Mouse (Mus musculus) forebrain, embryonic 16.5 days (tissue): ENCODE results near the gene Nanos3. TPM values are rescaled to one million over a fixed set of nuclear protein-coding genes. Genes with fewer than 3 reads are reported as not detected.
A peak's percentile ranks its signal among the peaks of the same experiment; 100 is the strongest.

Source experiments
- ATAC-seq: fragments of 200-750 bp; cut with Nextera tagmentation; 2 replicates; pipeline ENCODE4 v1.8.0; 2017; ENCODE audit warnings: mild to moderate bottlenecking, moderate library complexity
- H3K27ac ChIP-seq: fragments of 300-500 bp; sonication (generic); 2 replicates; pipeline ENCODE4 v1.5.1; 2014; ENCODE audit warnings: low read length, control low read depth
- H3K27me3 ChIP-seq: fragments of 300-500 bp; sonication (generic); replicated peaks from 2 replicates; pipeline ENCODE4 v1.6.1; 2014; ENCODE audit warnings: low read length; ENCODE audit not compliant: control insufficient read depth, insufficient read depth
- H3K36me3 ChIP-seq: fragments of 300-500 bp; sonication (generic); 2 replicates; pipeline ENCODE4 v1.6.1; 2014; ENCODE audit not compliant: control insufficient read depth, insufficient read depth
- H3K4me1 ChIP-seq: fragments of 300-500 bp; sonication (generic); replicated peaks from 2 replicates; pipeline ENCODE4 v1.6.1; 2014; ENCODE audit warnings: low read length; ENCODE audit not compliant: control insufficient read depth, insufficient read depth
- H3K4me2 ChIP-seq: fragments of 300-500 bp; sonication (generic); 2 replicates; pipeline ENCODE4 v1.6.1; 2014; ENCODE audit warnings: mild to moderate bottlenecking, low read length, control low read depth
- H3K4me3 ChIP-seq: fragments of 300-500 bp; sonication (generic); replicated peaks from 2 replicates; pipeline ENCODE4 v1.5.1; 2014; ENCODE audit warnings: mild to moderate bottlenecking, low read length, control low read depth
- H3K9ac ChIP-seq: fragments of 300-500 bp; sonication (generic); replicated peaks from 2 replicates; pipeline ENCODE4 v1.6.1; 2014; ENCODE audit warnings: low read depth, low read length, control low read depth
- H3K9me3 ChIP-seq: fragments of 300-500 bp; sonication (generic); 2 replicates; pipeline ENCODE4 v1.6.1; 2016; ENCODE audit warnings: low read length; ENCODE audit not compliant: control insufficient read depth
- WGBS: fragments of 180-500 bp; shearing (Covaris S2); extraction: QIAGEN DNeasy Blood & Tissue Kit; methylation state at CpG from one replicate; pipeline ENCODE4 v1.1.7; 2014; 5-methylcytosine and 5-hydroxymethylcytosine counted together
- polyA plus RNA-seq: library from polyadenylated mRNA; unstranded; fragments of >200 nt; fragmentation: Nextera tagmentation; extraction: Ambion mirVana; gene quantifications from 2 replicates; pipeline ENCODE4 v1.2.1, GENCODE M21; 2015

Gene Nanos3
- polyA plus RNA-seq, 1 experiment from 2014 or later = 4.7 TPM

DNA sequence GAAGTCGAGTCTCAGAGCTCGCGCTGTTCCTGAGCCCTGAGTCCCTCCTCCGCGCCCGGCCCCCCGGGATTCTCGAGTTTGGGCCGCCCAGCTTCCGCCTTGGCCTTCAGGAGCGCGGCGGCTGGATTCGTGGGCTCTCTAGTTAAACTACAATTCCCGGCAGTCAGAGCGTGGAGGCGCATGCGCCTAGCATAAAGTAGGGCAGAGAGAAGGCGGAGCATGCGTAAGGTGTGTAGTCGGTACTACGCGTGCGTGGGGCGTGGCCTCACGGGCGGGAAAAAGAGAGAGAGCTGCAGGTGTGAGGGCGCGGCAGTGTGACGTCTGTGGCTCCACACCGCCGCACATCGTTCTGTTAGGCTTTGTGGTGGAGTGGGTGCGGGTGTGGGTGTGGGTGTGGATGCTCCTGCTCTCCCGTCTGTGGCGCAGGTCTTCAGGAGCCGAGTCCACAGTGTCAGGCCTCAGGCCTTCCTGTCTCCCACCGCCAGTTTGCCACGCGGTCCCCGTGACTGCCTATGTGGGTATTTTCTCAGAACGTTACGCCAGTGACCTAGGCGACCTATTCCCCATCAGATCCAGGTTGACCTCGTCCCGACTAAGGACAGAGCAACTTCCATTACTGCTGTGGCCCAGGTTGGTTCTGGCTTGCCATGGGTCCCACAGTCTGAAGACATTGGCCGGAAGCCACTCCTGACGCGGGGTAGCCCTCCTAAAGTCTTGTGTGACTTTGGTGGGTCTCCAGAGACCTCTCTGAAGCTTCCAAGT lies 37.1 kb downstream of the Nanos3 start, which contains the start of the genes Cc2d1a and 4930432K21Rik:
TSS of gene Cc2d1a (minus strand) at position 168 of the 762 bp plus-strand sequence.
TSS of gene 4930432K21Rik (plus strand) at position 257 of the 762 bp plus-strand sequence.
- Histone ChIP-seq H3K27ac (no peak within 1 kb of the TSS), H3K4me3 (peak within 1 kb of the TSS; percentile 81), H3K9ac (peak within 1 kb of the TSS; percentile 91), H3K9me3 (no peaks in the 10 kb centered on the region), H3K4me2 (peak within 1 kb of the TSS; percentile 88), H3K27me3 (no peaks in the 10 kb centered on the region), H3K36me3 (peaks cover 12% of the 10 kb centered on the region), H3K4me1 (peaks cover 22% of the 10 kb centered on the region)
- 15% methylated on average over 49 of the region's 49 CpGs for WGBS
- ATAC-seq = peak; percentile 97

DNA sequence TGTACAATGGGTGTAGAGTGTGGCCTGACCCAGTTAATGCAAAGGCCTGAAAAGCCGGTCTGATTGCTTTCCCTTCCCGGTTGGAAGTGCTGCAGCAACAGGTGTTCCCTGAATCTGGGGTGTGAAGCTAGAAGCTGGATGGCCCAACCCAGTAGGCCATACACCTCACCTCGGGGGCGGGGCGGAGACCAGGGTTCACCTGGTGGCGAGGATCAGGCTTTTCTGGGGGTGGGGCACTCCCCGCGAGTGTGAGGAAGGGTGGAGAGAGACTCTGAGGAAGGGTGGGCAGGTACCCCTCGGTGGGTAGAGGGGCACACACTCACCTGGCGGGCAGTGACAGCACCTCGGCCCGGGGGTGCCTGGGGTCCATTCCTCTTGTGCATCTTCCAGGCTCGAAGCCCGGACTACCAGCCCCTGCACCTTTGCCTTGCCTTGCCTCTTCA lies 37.7 kb downstream of the Nanos3 start:
- H3K9me3 ChIP-seq = no peaks in the 10 kb centered on the region
- H3K36me3 ChIP-seq = peaks cover 17% of the 10 kb centered on the region
- H3K9ac ChIP-seq = peak overlapping the region; percentile 91
- WGBS = 11% methylated on average over 14 of the region's 14 CpGs
- peak overlapping the region; percentile 81 for H3K4me3 ChIP-seq
- no peaks in the 10 kb centered on the region for H3K27me3 ChIP-seq
- ATAC-seq = no peak; the same call in 1 of the 2 replicates
- H3K4me2 ChIP-seq = peak overlapping the region; percentile 88
- H3K4me1 ChIP-seq = peaks cover 22% of the 10 kb centered on the region
- no peak overlapping the region for H3K27ac ChIP-seq

DNA sequence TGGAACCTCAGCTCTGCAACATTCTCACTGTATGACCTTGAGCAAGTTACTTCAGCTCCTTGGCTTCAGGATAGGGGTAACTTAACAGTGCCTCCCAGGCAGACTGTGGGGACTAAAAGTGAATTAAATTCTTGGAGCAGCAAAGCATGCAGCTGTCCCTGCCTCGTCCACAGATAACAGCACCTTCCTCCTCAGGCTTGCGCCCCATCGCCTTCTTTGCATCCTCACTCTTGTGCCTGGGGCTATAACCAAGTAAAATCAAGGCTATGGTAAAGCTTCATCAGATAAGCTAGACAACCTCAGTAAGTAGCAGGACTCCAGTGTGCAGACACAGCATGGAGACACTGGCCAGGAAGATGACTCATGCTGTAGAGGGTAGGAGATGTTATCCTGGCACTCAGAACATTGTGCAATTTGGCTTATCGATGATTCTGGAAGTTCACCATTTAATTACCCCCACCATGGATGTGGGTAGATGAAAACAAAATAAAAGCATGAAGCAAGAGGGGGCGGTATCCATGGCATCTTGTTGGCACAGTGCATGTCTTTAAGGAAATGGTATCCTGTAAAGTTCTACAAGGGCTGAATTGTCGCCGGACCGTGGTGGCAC lies 40.3 kb downstream of the Nanos3 start:
- ATAC-seq = no peak
- no peaks in the 10 kb centered on the region for H3K9me3 ChIP-seq
- H3K9ac ChIP-seq = no peak overlapping the region
- H3K36me3 ChIP-seq = peaks cover 31% of the 10 kb centered on the region
- H3K27me3 ChIP-seq = no peaks in the 10 kb centered on the region
- no peak overlapping the region for H3K27ac ChIP-seq
- H3K4me3 ChIP-seq = no peak overlapping the region
- peaks cover 22% of the 10 kb centered on the region for H3K4me1 ChIP-seq
- no peak overlapping the region for H3K4me2 ChIP-seq
- WGBS = 95% methylated on average over 8 of the region's 8 CpGs

DNA sequence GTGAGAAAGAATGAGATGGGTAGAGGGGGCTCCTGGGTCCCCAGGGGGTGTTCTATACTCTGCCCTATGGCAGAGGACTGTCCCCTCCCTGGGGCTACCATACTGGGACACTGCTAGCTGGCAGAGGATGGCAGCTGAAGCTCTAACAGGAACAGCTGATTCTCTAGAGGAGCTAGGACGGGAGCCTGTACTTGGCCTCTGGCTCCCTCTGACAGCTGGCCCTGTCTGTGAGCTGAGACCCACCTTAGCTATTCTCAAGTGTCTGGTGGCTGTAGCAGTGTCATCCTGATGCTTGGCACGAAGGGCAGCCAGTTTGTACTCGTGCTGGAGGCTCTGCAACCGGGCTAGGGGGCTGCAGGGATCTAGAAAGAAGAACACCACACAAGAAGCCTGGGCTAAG lies 44.2 kb downstream of the Nanos3 start:
- no peak overlapping the region for H3K4me2 ChIP-seq
- H3K4me1 ChIP-seq = no peaks in the 10 kb centered on the region
- no peaks in the 10 kb centered on the region for H3K9me3 ChIP-seq
- H3K36me3 ChIP-seq = peaks cover 44% of the 10 kb centered on the region
- no peaks in the 10 kb centered on the region for H3K27me3 ChIP-seq
- no peak for ATAC-seq
- WGBS = 91% methylated on average over 4 of the region's 4 CpGs
- H3K9ac ChIP-seq = no peak overlapping the region
- no peak overlapping the region for H3K4me3 ChIP-seq
- no peak overlapping the region for H3K27ac ChIP-seq

DNA sequence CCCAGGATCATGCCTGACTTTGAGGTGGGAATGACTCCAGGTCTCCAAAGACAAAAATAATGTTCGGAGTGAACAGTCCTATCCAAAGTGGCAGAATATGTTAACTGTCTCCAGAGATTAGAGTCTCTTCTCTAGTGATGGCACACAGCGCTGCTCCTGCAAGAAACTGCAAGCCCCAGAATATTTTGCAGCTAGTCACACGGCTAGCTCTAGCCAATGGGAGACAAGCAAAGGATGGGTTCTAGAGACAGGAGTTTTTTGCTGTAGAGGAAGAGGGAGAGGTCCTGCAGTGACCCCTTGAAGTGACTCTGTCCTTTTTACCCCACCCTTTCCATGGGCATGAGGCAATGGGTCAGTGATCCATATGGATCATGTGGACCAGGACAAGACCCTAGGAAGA lies 47.2 kb downstream of the Nanos3 start:
- H3K27me3 ChIP-seq = no peaks in the 10 kb centered on the region
- no peak overlapping the region for H3K4me3 ChIP-seq
- H3K9me3 ChIP-seq = no peaks in the 10 kb centered on the region
- no peak overlapping the region for H3K4me2 ChIP-seq
- H3K4me1 ChIP-seq = no peaks in the 10 kb centered on the region
- H3K9ac ChIP-seq = no peak overlapping the region
- ATAC-seq = no peak
- H3K36me3 ChIP-seq = peaks cover 44% of the 10 kb centered on the region
- no peak overlapping the region for H3K27ac ChIP-seq
- WGBS = 96% methylated on average over 3 of the region's 3 CpGs

DNA sequence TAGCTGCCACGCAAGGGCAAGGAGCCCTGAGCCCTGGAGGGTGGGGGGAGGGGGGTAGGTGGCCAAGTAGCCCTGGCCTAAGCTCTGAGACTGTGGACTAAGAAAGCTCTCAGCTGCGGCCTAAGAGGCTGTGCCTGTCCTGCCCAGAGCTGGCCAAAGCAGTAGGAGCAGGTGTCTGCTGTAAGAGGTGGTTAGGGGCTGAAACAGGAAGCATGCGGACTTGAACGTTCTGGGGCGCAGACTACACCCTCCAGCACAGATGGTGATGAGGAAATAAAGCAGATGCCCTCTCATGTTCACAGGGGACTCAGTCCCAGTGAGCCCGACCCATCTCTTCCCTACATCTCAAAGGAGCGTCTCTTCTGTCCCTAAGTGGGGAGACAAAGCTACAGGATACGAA lies 52.8 kb downstream of the Nanos3 start:
- Histone ChIP-seq H3K9me3 (no peaks in the 10 kb centered on the region), H3K4me1 (no peaks in the 10 kb centered on the region), H3K36me3 (peaks cover 20% of the 10 kb centered on the region), H3K27ac (no peak overlapping the region), H3K4me3 (no peak overlapping the region), H3K9ac (no peak overlapping the region), H3K27me3 (no peaks in the 10 kb centered on the region), H3K4me2 (no peak overlapping the region)
- ATAC-seq = no peak
- WGBS = 91% methylated on average over 8 of the region's 8 CpGs

DNA sequence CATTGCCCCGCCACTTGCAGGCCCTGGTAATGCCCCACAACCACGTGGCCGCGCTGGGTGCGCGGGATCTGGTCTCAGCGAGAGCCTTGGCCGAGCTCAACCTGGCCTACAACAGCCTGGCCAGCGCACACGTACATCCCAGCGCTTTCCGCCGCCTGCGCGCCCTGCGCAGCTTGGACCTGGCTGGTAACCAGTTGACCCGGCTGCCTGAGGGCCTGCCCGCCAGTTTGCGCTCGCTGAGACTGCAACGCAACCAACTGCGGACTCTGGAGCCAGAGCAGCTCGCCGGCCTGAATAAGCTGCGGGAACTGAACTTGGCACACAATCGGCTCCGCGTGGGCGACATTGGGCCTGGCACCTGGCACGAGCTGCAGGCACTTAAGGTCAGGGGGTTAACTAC lies 54.2 kb downstream of the Nanos3 start:
- Histone ChIP-seq H3K9me3 (no peaks in the 10 kb centered on the region), H3K27ac (no peak overlapping the region), H3K9ac (no peak overlapping the region), H3K36me3 (peaks cover 15% of the 10 kb centered on the region), H3K4me2 (no peak overlapping the region), H3K4me1 (no peaks in the 10 kb centered on the region), H3K4me3 (no peak overlapping the region), H3K27me3 (no peaks in the 10 kb centered on the region)
- 41% methylated on average over 30 of the region's 30 CpGs for WGBS
- ATAC-seq = no peak

DNA sequence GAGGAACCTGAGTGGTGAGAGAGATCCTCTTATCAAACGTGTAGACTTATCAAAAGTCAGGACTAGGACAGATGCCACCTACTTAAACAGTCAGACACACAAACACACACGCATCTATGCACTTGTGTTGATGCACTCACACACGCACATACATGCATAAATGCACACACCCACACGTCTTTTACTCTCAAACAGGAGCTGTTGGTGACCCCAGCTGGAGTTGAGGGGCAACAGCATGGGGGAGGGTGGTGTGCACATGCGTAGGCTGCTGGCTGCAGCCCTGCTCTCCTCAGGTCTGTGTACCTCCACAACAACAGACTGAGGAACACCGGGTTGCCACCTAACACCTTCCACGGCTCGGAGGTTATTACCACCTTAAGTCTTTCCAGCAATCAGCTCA lies 56.7 kb downstream of the Nanos3 start:
- H3K27me3 ChIP-seq = no peaks in the 10 kb centered on the region
- WGBS = 70% methylated on average over 8 of the region's 8 CpGs
- H3K9ac ChIP-seq = no peak overlapping the region
- H3K4me2 ChIP-seq = no peak overlapping the region
- H3K27ac ChIP-seq = no peak overlapping the region
- H3K36me3 ChIP-seq = peaks cover 3% of the 10 kb centered on the region
- H3K9me3 ChIP-seq = no peaks in the 10 kb centered on the region
- 0 out of 2 replicates have a peak, but pooled peaks have one; percentile 19 for ATAC-seq
- no peaks in the 10 kb centered on the region for H3K4me1 ChIP-seq
- no peak overlapping the region for H3K4me3 ChIP-seq

DNA sequence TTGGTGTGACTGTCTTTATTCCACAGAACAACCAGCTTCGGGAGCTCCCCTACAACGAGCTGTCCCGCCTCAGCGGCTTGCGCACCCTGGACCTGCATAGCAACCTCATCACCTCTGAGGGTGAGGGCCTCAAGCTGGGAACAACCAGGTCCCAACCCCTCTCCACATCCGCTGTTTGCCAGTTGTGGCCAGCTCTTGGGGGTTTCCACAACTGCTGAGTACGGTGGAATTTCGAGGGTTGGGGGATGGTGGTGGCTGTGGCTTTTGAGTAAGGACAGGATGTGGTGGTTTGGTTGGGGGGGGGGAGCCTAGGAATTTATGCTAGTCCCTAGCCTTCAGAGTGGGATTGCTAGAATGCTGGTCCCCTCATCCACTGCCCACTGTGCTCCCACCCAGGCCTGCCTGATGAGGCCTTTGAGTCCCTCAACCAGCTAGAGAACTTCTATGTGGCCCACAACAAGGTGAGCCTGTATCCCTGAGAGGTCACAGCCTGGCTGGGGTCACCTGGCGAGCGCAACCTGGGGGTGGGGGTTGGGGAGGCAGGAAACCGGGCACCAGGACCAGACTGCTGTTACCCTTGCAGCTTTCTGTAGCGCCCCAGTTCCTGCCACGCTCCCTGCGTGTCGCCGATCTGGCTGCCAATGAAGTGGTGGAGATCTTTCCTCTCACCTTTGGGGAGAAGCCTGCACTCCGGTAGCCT lies 57.7 kb downstream of the Nanos3 start:
- 72% methylated on average over 17 of the region's 17 CpGs for WGBS
- H3K9me3 ChIP-seq = no peaks in the 10 kb centered on the region
- ATAC-seq = no peak

More for the DNA sequence above, 57.7 kb downstream of the Nanos3 start:
- no peaks in the 10 kb centered on the region for H3K27me3 ChIP-seq
- no peak overlapping the region for H3K4me3 ChIP-seq
- H3K4me1 ChIP-seq = no peaks in the 10 kb centered on the region
- no peak overlapping the region for H3K27ac ChIP-seq
- H3K9ac ChIP-seq = no peak overlapping the region
- no peak overlapping the region for H3K4me2 ChIP-seq
- peaks cover 2% of the 10 kb centered on the region for H3K36me3 ChIP-seq
